Mouse (Mus musculus): ENCODE measurements around the gene Spz1.
"Not testable (repeated sequence)": the region's sequence is repeated elsewhere in the genome, so short reads cannot be mapped to it uniquely, and the experiment has no call there.

The Spz1 gene

GRCm38 (mm10) chr13:92576072-92576471, at the start of gene Spz1:
Spz1 (minus strand) TSS chr13:92576172.
- ATAC-seq (ENCODE audit: low TSS enrichment): no peak

GRCm38 (mm10) chr13:92616459-92616858, 40.5 kb upstream of the Spz1 start:
- ATAC-seq (ENCODE audit: low TSS enrichment): no peak

GRCm38 (mm10) chr13:92615201-92615600, 39.2 kb upstream of the Spz1 start:
- peak; percentile 47; the same call in 1 of the 2 replicates for ATAC-seq (ENCODE audit: low TSS enrichment)

GRCm38 (mm10) chr13:92613094-92613493, 37.1 kb upstream of the Spz1 start:
- ATAC-seq (ENCODE audit: low TSS enrichment): no peak

- no peak for ATAC-seq (ENCODE audit: low TSS enrichment)
Observed at GRCm38 (mm10) chr13:92611917-92612316, 35.9 kb upstream of the Spz1 start.

- ATAC-seq (ENCODE audit: low TSS enrichment): peak; percentile 11
Observed at GRCm38 (mm10) chr13:92611254-92611784, 35.3 kb upstream of the Spz1 start.

- peak; percentile 87 for ATAC-seq (ENCODE audit: low TSS enrichment)
Observed at GRCm38 (mm10) chr13:92610311-92611221, 34.6 kb upstream of the Spz1 start, which contains the start of gene Serinc5. Serinc5 (plus strand) TSS chr13:92611091.

GRCm38 (mm10) chr13:92609486-92610310, 33.7 kb upstream of the Spz1 start:
- peak; percentile 35 for ATAC-seq (ENCODE audit: low TSS enrichment)

GRCm38 (mm10) chr13:92605306-92605705, 29.3 kb upstream of the Spz1 start:
- not testable (repeated sequence) for ATAC-seq (ENCODE audit: low TSS enrichment)

GRCm38 (mm10) chr13:92595424-92595823, 19.5 kb upstream of the Spz1 start:
- no peak for ATAC-seq (ENCODE audit: low TSS enrichment)

- ATAC-seq (ENCODE audit: low TSS enrichment): no peak
Observed at GRCm38 (mm10) chr13:92594907-92595306, 18.9 kb upstream of the Spz1 start.

- ATAC-seq (ENCODE audit: low TSS enrichment): no peak
Observed at GRCm38 (mm10) chr13:92594481-92594880, 18.5 kb upstream of the Spz1 start.

- no peak for ATAC-seq (ENCODE audit: low TSS enrichment)
Observed at GRCm38 (mm10) chr13:92593731-92594396, 17.9 kb upstream of the Spz1 start.

GRCm38 (mm10) chr13:92592786-92593635, 17.0 kb upstream of the Spz1 start:
- peak; percentile 85 for ATAC-seq (ENCODE audit: low TSS enrichment)

GRCm38 (mm10) chr13:92592268-92592785, 16.4 kb upstream of the Spz1 start:
- no peak for ATAC-seq (ENCODE audit: low TSS enrichment)

GRCm38 (mm10) chr13:92591225-92591624, 15.3 kb upstream of the Spz1 start:
- no peak for ATAC-seq (ENCODE audit: low TSS enrichment)

- ATAC-seq (ENCODE audit: low TSS enrichment): no peak
Observed at GRCm38 (mm10) chr13:92589255-92589654, 13.3 kb upstream of the Spz1 start.

- no peak for ATAC-seq (ENCODE audit: low TSS enrichment)
Observed at GRCm38 (mm10) chr13:92588704-92589103, 12.7 kb upstream of the Spz1 start.

GRCm38 (mm10) chr13:92584094-92584717, 8.2 kb upstream of the Spz1 start:
- ATAC-seq (ENCODE audit: low TSS enrichment): no peak
